8 mouse cellular contexts compared by ENCODE assay signal in genomic region chr15:82353745-82354113, GRCm38 (mm10). TPM values are rescaled to one million over a fixed set of nuclear protein-coding genes. Genes with fewer than 3 reads are reported as not detected.
A peak's percentile ranks its signal among the peaks of the same experiment; 100 is the strongest.
DNase-seq lines count a peak whose midpoint lies in the region; ATAC-seq and TF ChIP-seq lines count a peak whose summit lies in the region.

No protein-coding gene starts in this region.

- H3K27ac ChIP-seq in forebrain, embryonic 12.5 days: peak overlapping the region; percentile 85
- H3K27ac ChIP-seq in liver, embryonic 15.5 days (replicated peaks): peak overlapping the region; percentile 94

- under 1% methylated on average over 23 of the region's 23 CpGs for WGBS in forebrain, embryonic 12.5 days
- 0% methylated on average over 23 of the region's 23 CpGs for WGBS in liver, embryonic 15.5 days (ENCODE audit: insufficient replicate concordance)

- peaks cover 42% of the 10 kb centered on the region for H3K79me2 ChIP-seq in C2C12 (ENCODE audit: control insufficient read depth, insufficient read depth)

- DNase-seq in ovary, adult 18-20 months (ENCODE audit: low spot score): no peak
- DNase-seq in right cerebral cortex, adult 18-20 months: no peak
- no peak for DNase-seq in adrenal gland, postnatal 14 days

- no peaks in the 10 kb centered on the region for H3K27me3 ChIP-seq in erythroblast, embryonic 14.5 days (ENCODE audit: control insufficient read depth)
- no peaks in the 10 kb centered on the region for H3K27me3 ChIP-seq in C2C12 (ENCODE audit: control insufficient read depth, insufficient read depth, insufficient read length)
- H3K27me3 ChIP-seq in forebrain, embryonic 12.5 days: no peaks in the 10 kb centered on the region
- H3K27me3 ChIP-seq in liver, embryonic 15.5 days: no peaks in the 10 kb centered on the region

- no peak for TF ChIP-seq CTCF in C2C12 (IDR thresholded peaks at IDR 0.05; ENCODE audit: control insufficient read depth, insufficient read depth, insufficient read length)

- peaks cover 25% of the 10 kb centered on the region for H3K79me3 ChIP-seq in C2C12 (ENCODE audit: low read depth)

- H3K9ac ChIP-seq in forebrain, embryonic 12.5 days: peak overlapping the region; percentile 96
- peak overlapping the region; percentile 95 for H3K9ac ChIP-seq in liver, embryonic 15.5 days

- H3K36me3 ChIP-seq in erythroblast, embryonic 14.5 days (ENCODE audit: control insufficient read depth): peaks cover 36% of the 10 kb centered on the region
- H3K36me3 ChIP-seq in C2C12 (ENCODE audit: control insufficient read depth, insufficient read depth): peaks cover 27% of the 10 kb centered on the region
- H3K36me3 ChIP-seq in forebrain, embryonic 12.5 days (replicated peaks): peaks cover 26% of the 10 kb centered on the region
- H3K36me3 ChIP-seq in liver, embryonic 15.5 days (replicated peaks): peaks cover 24% of the 10 kb centered on the region

- H3K4me1 ChIP-seq in erythroblast, embryonic 14.5 days (ENCODE audit: control insufficient read depth): peaks cover 50% of the 10 kb centered on the region
- peaks cover 24% of the 10 kb centered on the region for H3K4me1 ChIP-seq in forebrain, embryonic 12.5 days
- H3K4me1 ChIP-seq in liver, embryonic 15.5 days (replicated peaks): peaks cover 67% of the 10 kb centered on the region

- peaks cover 6% of the 10 kb centered on the region for H3K9me3 ChIP-seq in erythroblast, embryonic 14.5 days (ENCODE audit: control insufficient read depth, low read length)
- no peaks in the 10 kb centered on the region for H3K9me3 ChIP-seq in forebrain, embryonic 12.5 days
- no peaks in the 10 kb centered on the region for H3K9me3 ChIP-seq in liver, embryonic 15.5 days (replicated peaks)

- peak overlapping the region; percentile 72 for H3K4me2 ChIP-seq in forebrain, embryonic 12.5 days
- H3K4me2 ChIP-seq in liver, embryonic 15.5 days: peak overlapping the region; percentile 88

- no peak; the same call in 1 of the 2 replicates for ATAC-seq in erythroblast, adult 5-6 weeks (replicated peaks; ENCODE audit: low FRiP score, poor library complexity, severe bottlenecking)
- ATAC-seq in forebrain, embryonic 12.5 days (ENCODE audit: low FRiP score): peak; percentile 57; the same call in 1 of the 2 replicates
- ATAC-seq in liver, embryonic 15.5 days (ENCODE audit: insufficient read depth): peak; percentile 21

- peak overlapping the region; percentile 91 for H3K4me3 ChIP-seq in erythroblast, embryonic 14.5 days (replicated peaks)
- peak overlapping the region; percentile 100 for H3K4me3 ChIP-seq in C2C12 (ENCODE audit: insufficient read depth, poor library complexity, severe bottlenecking)
- peak overlapping the region; percentile 91 for H3K4me3 ChIP-seq in forebrain, embryonic 12.5 days (replicated peaks)
- H3K4me3 ChIP-seq in liver, embryonic 15.5 days (replicated peaks): peak overlapping the region; percentile 83

- H3ac ChIP-seq in C2C12 (ENCODE audit: control insufficient read depth, insufficient read length, low read depth): peak overlapping the region; percentile 95

TF ChIP-seq in C2C12, 6 proteins besides CTCF, POLR2A, EP300 and RAD21:
- TF ChIP-seq USF1 (IDR thresholded peaks at IDR 0.05; ENCODE audit: low read depth): no peak
- TF ChIP-seq FOSL1 (IDR thresholded peaks at IDR 0.05; ENCODE audit: insufficient read depth, low read length, poor library complexity, severe bottlenecking): no peak

RNA-seq across cellular contexts. Expression of gene Ndufa6, which starts 0.4 kb away (rescaled TPM):
- polyA plus RNA-seq in erythroblast, embryonic 14.5 days (2012): 28.3 and 30.8 TPM in 2 replicates
- 34.2 and 88.6 TPM in 2 replicates for total RNA-seq in erythroblast, adult 5-6 weeks (2015; ENCODE audit: low replicate concordance)
- total RNA-seq in erythroblast, adult 5-6 weeks (2017; ENCODE audit: low replicate concordance): 55.3 and 85.6 TPM in 2 replicates
- 385 TPM for polyA plus RNA-seq in C2C12 (2012; fragmentation: generic; extraction: Trizol)
- polyA plus RNA-seq in forebrain, embryonic 12.5 days (2016; fragmentation: Nextera tagmentation; extraction: Ambion mirVana): 277 and 278 TPM in 2 replicates
- 272 and 310 TPM in 2 replicates for polyA plus RNA-seq in liver, embryonic 15.5 days (2015; fragmentation: Nextera tagmentation; extraction: Ambion mirVana)
- 659 and 675 TPM in 2 replicates for total RNA-seq in adrenal gland, postnatal 14 days (2021)

RNA-seq across cellular contexts. Expression of gene Smdt1, which starts 15.0 kb away (rescaled TPM):
- 17.6 and 17.8 TPM in 2 replicates for polyA plus RNA-seq in erythroblast, embryonic 14.5 days (2012)
- 91.5 and 150 TPM in 2 replicates for total RNA-seq in erythroblast, adult 5-6 weeks (2015; ENCODE audit: low replicate concordance)
- total RNA-seq in erythroblast, adult 5-6 weeks (2017; ENCODE audit: low replicate concordance): 42.7 and 69.4 TPM in 2 replicates
- polyA plus RNA-seq in C2C12 (2012; fragmentation: generic; extraction: Trizol): 481 TPM
- 245 and 250 TPM in 2 replicates for polyA plus RNA-seq in forebrain, embryonic 12.5 days (2016; fragmentation: Nextera tagmentation; extraction: Ambion mirVana)
- 176 TPM in 2 replicates for polyA plus RNA-seq in liver, embryonic 15.5 days (2015; fragmentation: Nextera tagmentation; extraction: Ambion mirVana)
- 177 and 179 TPM in 2 replicates for total RNA-seq in adrenal gland, postnatal 14 days (2021)

RNA-seq across cellular contexts. Expression of gene Pheta2, which starts 15.0 kb away (rescaled TPM):
- polyA plus RNA-seq in erythroblast, embryonic 14.5 days (2012): 1.8 and 2.3 TPM in 2 replicates
- total RNA-seq in erythroblast, adult 5-6 weeks (2015; ENCODE audit: low replicate concordance): 22.7 and 44.9 TPM in 2 replicates
- 79.0 and 86.0 TPM in 2 replicates for total RNA-seq in erythroblast, adult 5-6 weeks (2017; ENCODE audit: low replicate concordance)
- polyA plus RNA-seq in C2C12 (2012; fragmentation: generic; extraction: Trizol): 0.02 TPM
- 3.0 and 3.6 TPM in 2 replicates for polyA plus RNA-seq in forebrain, embryonic 12.5 days (2016; fragmentation: Nextera tagmentation; extraction: Ambion mirVana)
- polyA plus RNA-seq in liver, embryonic 15.5 days (2015; fragmentation: Nextera tagmentation; extraction: Ambion mirVana): 43.9 and 47.9 TPM in 2 replicates
- 1.8 and 2.1 TPM in 2 replicates for total RNA-seq in adrenal gland, postnatal 14 days (2021)

RNA-seq across cellular contexts. Expression of gene Naga, which starts 15.0 kb away (rescaled TPM):
- 17.6 and 23.0 TPM in 2 replicates for polyA plus RNA-seq in erythroblast, embryonic 14.5 days (2012)
- total RNA-seq in erythroblast, adult 5-6 weeks (2015; ENCODE audit: low replicate concordance): 49.5 and 74.2 TPM in 2 replicates
- total RNA-seq in erythroblast, adult 5-6 weeks (2017; ENCODE audit: low replicate concordance): 22.7 and 56.3 TPM in 2 replicates
- 20.9 TPM for polyA plus RNA-seq in C2C12 (2012; fragmentation: generic; extraction: Trizol)
- polyA plus RNA-seq in forebrain, embryonic 12.5 days (2016; fragmentation: Nextera tagmentation; extraction: Ambion mirVana): 20.4 and 20.5 TPM in 2 replicates
- 43.4 and 48.6 TPM in 2 replicates for polyA plus RNA-seq in liver, embryonic 15.5 days (2015; fragmentation: Nextera tagmentation; extraction: Ambion mirVana)
- 59.5 and 62.1 TPM in 2 replicates for total RNA-seq in adrenal gland, postnatal 14 days (2021)

RNA-seq across cellular contexts. Expression of gene Cyp2d22, which starts 26.3 kb away (rescaled TPM):
- 0.08 TPM in 1 of 2 replicates, not detected in the other for polyA plus RNA-seq in erythroblast, embryonic 14.5 days (2012)
- not detected in 2 replicates for total RNA-seq in erythroblast, adult 5-6 weeks (2015; ENCODE audit: low replicate concordance)
- total RNA-seq in erythroblast, adult 5-6 weeks (2017; ENCODE audit: low replicate concordance): 0.26 TPM in 1 of 2 replicates, not detected in the other
- polyA plus RNA-seq in C2C12 (2012; fragmentation: generic; extraction: Trizol): 0.06 TPM
- polyA plus RNA-seq in forebrain, embryonic 12.5 days (2016; fragmentation: Nextera tagmentation; extraction: Ambion mirVana): 2.1 and 2.8 TPM in 2 replicates
- 17.7 and 19.1 TPM in 2 replicates for polyA plus RNA-seq in liver, embryonic 15.5 days (2015; fragmentation: Nextera tagmentation; extraction: Ambion mirVana)
- total RNA-seq in adrenal gland, postnatal 14 days (2021): 37.0 and 37.9 TPM in 2 replicates
